Comparison of ENCODE assay signal across 7 mouse cellular contexts in genomic region chr17:35245731-35246623, GRCm38 (mm10). TPM values are rescaled to one million over a fixed set of nuclear protein-coding genes. Genes with fewer than 3 reads are reported as not detected.
A peak's percentile ranks its signal among the peaks of the same experiment; 100 is the strongest.
DNase-seq lines count a peak whose midpoint lies in the region; TF ChIP-seq lines count a peak whose summit lies in the region.

No protein-coding gene starts in this region.

- H3K27ac ChIP-seq in liver, adult 2 months (replicated peaks; ENCODE audit: insufficient read depth, low read depth, low read length) = no peak overlapping the region
- no peak overlapping the region for H3K27ac ChIP-seq in cortical plate, adult 2 months (ENCODE audit: insufficient read depth, low read length)

- H3K36me3 ChIP-seq in liver, adult 2 months (ENCODE audit: control insufficient read depth, insufficient read depth, low read length) = peaks cover 61% of the 10 kb centered on the region

- 82% methylated on average over 15 of the region's 15 CpGs for WGBS in liver, adult 2 months

- H3K4me3 ChIP-seq in liver, adult 2 months (ENCODE audit: insufficient read depth, low read depth, low read length) = no peak overlapping the region
- H3K4me3 ChIP-seq in cortical plate, adult 2 months (ENCODE audit: insufficient read depth, low read length) = no peak overlapping the region

- no peak overlapping the region for H3K9ac ChIP-seq in liver, adult 2 months (ENCODE audit: low read depth, low read length)

- no peak for TF ChIP-seq POLR2A in liver, adult 2 months (IDR thresholded peaks at IDR 0.05; ENCODE audit: extremely low read depth, insufficient read depth, low read length)
- no peak for TF ChIP-seq POLR2A in cortical plate, adult 2 months (IDR thresholded peaks at IDR 0.05; ENCODE audit: extremely low read depth, insufficient read depth, low read length)

- peaks cover 29% of the 10 kb centered on the region for H3K79me2 ChIP-seq in liver, adult 2 months (ENCODE audit: control insufficient read depth, insufficient read depth, low read length)

- H3K4me1 ChIP-seq in liver, adult 2 months (ENCODE audit: control insufficient read depth, insufficient read depth, low read length) = peaks cover 10% of the 10 kb centered on the region
- peaks cover 7% of the 10 kb centered on the region; the same call in 1 of the 2 replicates for H3K4me1 ChIP-seq in cortical plate, adult 2 months (ENCODE audit: control insufficient read depth, insufficient read depth, low read length)

- no peak for DNase-seq in liver, adult 2 months (ENCODE audit: extremely low read depth, low read depth, low spot score)
- DNase-seq in liver = no peak
- DNase-seq in induced T-regulatory cell, adult 2 months (ENCODE audit: low read depth) = peak; percentile 81
- peak; percentile 70 to 78 for DNase-seq in natural killer cell, adult 2 months (ENCODE audit: low spot score in 2 of 2)
- no peak for DNase-seq in layer of hippocampus, postnatal 14 days (ENCODE audit: low spot score in 2 of 2)
- DNase-seq in layer of hippocampus, postnatal 25 days (ENCODE audit: extremely low spot score in 1 of 2, low spot score in 1 of 2) = no peak

- peak; percentile 16; the same call in 1 of the 2 replicates for TF ChIP-seq CTCF in liver, adult 2 months (IDR thresholded peaks at IDR 0.05; ENCODE audit: low read depth, low read length)
- peak; percentile 41 for TF ChIP-seq CTCF in cortical plate, adult 2 months (IDR thresholded peaks at IDR 0.05; ENCODE audit: extremely low read depth, insufficient read depth, low read length)

- H3K27me3 ChIP-seq in liver, adult 2 months (ENCODE audit: control insufficient read depth, insufficient read depth, low read length) = no peaks in the 10 kb centered on the region

RNA-seq across cellular contexts. Expression of gene Ddx39b, which starts 4.4 kb away (rescaled TPM):
- 37.0 and 43.6 TPM in 2 replicates for total RNA-seq in liver, adult 2 months (2014; rRNA removed)
- 64.9 and 103 TPM in 2 replicates for polyA plus RNA-seq in liver, adult 2 months (2012; rRNA removed)
- 382 and 400 TPM in 2 replicates for polyA plus RNA-seq in cortical plate, adult 2 months (2012; rRNA removed)
- total RNA-seq in layer of hippocampus, postnatal 14 days (2021) = 100 to 1,000 TPM; 234 to 244 TPM
- 100 to 1,000 TPM; 213 to 229 TPM for total RNA-seq in layer of hippocampus, postnatal 25 days (2021)

RNA-seq across cellular contexts. Expression of gene Nfkbil1, which starts 10.4 kb away (rescaled TPM):
- 7.5 and 7.6 TPM in 2 replicates for total RNA-seq in liver, adult 2 months (2014; rRNA removed)
- polyA plus RNA-seq in liver, adult 2 months (2012; rRNA removed) = 7.5 and 8.6 TPM in 2 replicates
- 12.2 and 13.8 TPM in 2 replicates for polyA plus RNA-seq in cortical plate, adult 2 months (2012; rRNA removed)
- 10 to 100 TPM; 13.2 to 14.5 TPM for total RNA-seq in layer of hippocampus, postnatal 14 days (2021)
- 10 to 100 TPM; 13.7 to 14.8 TPM for total RNA-seq in layer of hippocampus, postnatal 25 days (2021)

RNA-seq across cellular contexts. Expression of gene Atp6v1g2, which starts 12.5 kb away (rescaled TPM):
- 0.28 and 0.34 TPM in 2 replicates for total RNA-seq in liver, adult 2 months (2014; rRNA removed)
- 1.6 and 2.7 TPM in 2 replicates for polyA plus RNA-seq in liver, adult 2 months (2012; rRNA removed)
- 765 and 777 TPM in 2 replicates for polyA plus RNA-seq in cortical plate, adult 2 months (2012; rRNA removed)
- total RNA-seq in layer of hippocampus, postnatal 14 days (2021) = 100 to 1,000 TPM; 485 to 488 TPM
- 100 to 1,000 TPM; 607 to 639 TPM for total RNA-seq in layer of hippocampus, postnatal 25 days (2021)

RNA-seq across cellular contexts. Expression of gene H2-D1, which starts 16.6 kb away (rescaled TPM):
- 444 and 506 TPM in 2 replicates for total RNA-seq in liver, adult 2 months (2014; rRNA removed)
- 487 and 676 TPM in 2 replicates for polyA plus RNA-seq in liver, adult 2 months (2012; rRNA removed)
- polyA plus RNA-seq in cortical plate, adult 2 months (2012; rRNA removed) = 64.1 and 72.6 TPM in 2 replicates
- 10 to 100 TPM; 14.5 to 14.8 TPM for total RNA-seq in layer of hippocampus, postnatal 14 days (2021)
- total RNA-seq in layer of hippocampus, postnatal 25 days (2021) = 10 to 100 TPM; 14.6 to 15.9 TPM

RNA-seq across cellular contexts. Expression of gene Gm16181, which starts 25.3 kb away (rescaled TPM):
- 0.37 TPM in 1 of 2 replicates, not detected in the other for total RNA-seq in liver, adult 2 months (2014; rRNA removed)
- polyA plus RNA-seq in liver, adult 2 months (2012; rRNA removed) = not detected in 2 replicates
- polyA plus RNA-seq in cortical plate, adult 2 months (2012; rRNA removed) = not detected in 2 replicates
- total RNA-seq in layer of hippocampus, postnatal 14 days (2021) = not detected
- not detected for total RNA-seq in layer of hippocampus, postnatal 25 days (2021)

Comparison
In these comparisons a context has a peak if more than half of its experiments do, and no peak if none do; other contexts are left out.
1. DNase-seq: peak in induced T-regulatory cell, adult 2 months (single experiment) and natural killer cell, adult 2 months (2 of 2); none in liver, adult 2 months (single experiment), liver (single experiment), layer of hippocampus, postnatal 14 days (0 of 2) and layer of hippocampus, postnatal 25 days (0 of 2).
2. RNA of gene Atp6v1g2, which starts 12.5 kb away (total RNA-seq): 607 to 639 TPM in layer of hippocampus, postnatal 25 days and 485 to 488 TPM in layer of hippocampus, postnatal 14 days; 0.28 to 0.34 TPM in liver, adult 2 months; every median in the first group is over 100 times any median in the second.